Mouse (Mus musculus) MEL (cell line): ENCODE measurements around the gene Imp4. TPM values are rescaled to one million over a fixed set of nuclear protein-coding genes. Genes with fewer than 3 reads are reported as not detected.

Source experiments
- DNase-seq: peaks from one replicate; pipeline ENCODE4 v3.0.0; 2011; ENCODE audit warnings: low read depth, low spot score
- H3K27ac ChIP-seq: 2 replicates; pipeline ENCODE4 v1.5.1; 2012; ENCODE audit warnings: low read depth, mild to moderate bottlenecking, control low read depth, low read length, moderate library complexity; ENCODE audit not compliant: control insufficient read depth
- H3K27me3 ChIP-seq, 2 experiments: fragments of 150-350 bp in 1 of 2; sonication (generic) in 1 of 2; 2 replicates each; pipeline ENCODE4 v1.6.1; 2012; ENCODE audit warnings: low read length in 2 of 2, mild to moderate bottlenecking in 2 of 2, improper control_type of control experiment in 1 of 2, moderate library complexity in 1 of 2; ENCODE audit not compliant: insufficient read depth in 2 of 2, control insufficient read depth in 1 of 2
- H3K36me3 ChIP-seq, 2 experiments: 2 replicates each; pipeline ENCODE4 v1.6.1; 2012 to 2014; ENCODE audit warnings: low read length in 2 of 2, improper control_type of control experiment in 1 of 2, inconsistent platforms in 1 of 2, mild to moderate bottlenecking in 1 of 2; ENCODE audit not compliant: insufficient read depth in 2 of 2, control insufficient read depth in 1 of 2
- H3K4me1 ChIP-seq, 2 experiments: fragments of 150-350 bp in 1 of 2; sonication (generic) in 1 of 2; 2 replicates each; pipeline ENCODE4 v1.6.1; 2012; ENCODE audit warnings: low read length in 2 of 2, improper control_type of control experiment in 1 of 2, mild to moderate bottlenecking in 1 of 2; ENCODE audit not compliant: insufficient read depth in 2 of 2, control insufficient read depth in 1 of 2
- H3K4me3 ChIP-seq, 2 experiments: fragments of 150-350 bp in 1 of 2; sonication (generic) in 1 of 2; 2 replicates each; pipeline ENCODE4 v1.5.1; 2012; ENCODE audit warnings: low read depth in 2 of 2, low read length in 2 of 2, mild to moderate bottlenecking in 2 of 2, moderate library complexity in 2 of 2, control low read depth in 1 of 2, improper control_type of control experiment in 1 of 2; ENCODE audit not compliant: control insufficient read depth in 1 of 2, insufficient read depth in 1 of 2
- H3K79me2 ChIP-seq: 2 replicates; pipeline ENCODE4 v1.6.1; 2012; ENCODE audit warnings: mild to moderate bottlenecking, low read length, moderate library complexity; ENCODE audit not compliant: control insufficient read depth, poor library complexity, insufficient read depth
- H3K9ac ChIP-seq: 2 replicates; pipeline ENCODE4 v1.6.1; 2012; ENCODE audit warnings: low read depth, mild to moderate bottlenecking, control low read depth, low read length, moderate library complexity; ENCODE audit not compliant: control insufficient read depth, poor library complexity, severe bottlenecking
- H3K9me3 ChIP-seq: fragments of 150-350 bp; sonication (generic); replicated peaks from 2 replicates; pipeline ENCODE4 v1.6.1; 2012; ENCODE audit warnings: mild to moderate bottlenecking, low read length, improper control_type of control experiment, moderate library complexity; ENCODE audit not compliant: insufficient read depth
- BHLHE40 ChIP-seq: IDR thresholded peaks from 2 replicates; pipeline ENCODE4 v1.6.1; 2012; ENCODE audit warnings: low read depth, mild to moderate bottlenecking, inconsistent platforms, low read length, improper control_type of control experiment, borderline replicate concordance
- EP300 ChIP-seq, 2 experiments: IDR thresholded peaks; 2 replicates each; pipeline ENCODE4 v1.6.1; 2011; ENCODE audit warnings: improper control_type of control experiment in 2 of 2, low read length in 2 of 2, low read depth in 1 of 2, mild to moderate bottlenecking in 1 of 2
- ETS1 ChIP-seq: IDR thresholded peaks from 2 replicates; pipeline ENCODE4 v1.6.1; 2012; ENCODE audit warnings: low read depth, mild to moderate bottlenecking, inconsistent platforms, low read length, improper control_type of control experiment, moderate library complexity
- GABPA ChIP-seq: IDR thresholded peaks from 2 replicates; pipeline ENCODE4 v1.6.1; 2012; ENCODE audit warnings: low read depth, mild to moderate bottlenecking, inconsistent platforms, low read length, improper control_type of control experiment, moderate library complexity
- JUND ChIP-seq: IDR thresholded peaks from 2 replicates; pipeline ENCODE4 v1.6.1; 2011; ENCODE audit warnings: low read depth, mild to moderate bottlenecking, improper control_type of control experiment, low read length
- MAZ ChIP-seq: IDR thresholded peaks from 2 replicates; pipeline ENCODE4 v1.6.1; 2012; ENCODE audit warnings: low read depth, mild to moderate bottlenecking, inconsistent platforms, low read length, improper control_type of control experiment
- MEF2A ChIP-seq: IDR thresholded peaks from 2 replicates; pipeline ENCODE4 v1.6.1; 2014; ENCODE audit warnings: low read depth, mild to moderate bottlenecking, inconsistent platforms, low read length, improper control_type of control experiment; ENCODE audit not compliant: poor library complexity, insufficient replicate concordance, severe bottlenecking; ENCODE audit errors: extremely low read depth
- MYC ChIP-seq: IDR thresholded peaks from 2 replicates; pipeline ENCODE4 v1.6.1; 2011; ENCODE audit warnings: low read depth, mild to moderate bottlenecking, low read length, improper control_type of control experiment, moderate library complexity
- NELFE ChIP-seq: IDR thresholded peaks from 2 replicates; pipeline ENCODE4 v1.6.1; 2011; ENCODE audit warnings: low read depth, low read length, improper control_type of control experiment
- NRF1 ChIP-seq: IDR thresholded peaks from 2 replicates; pipeline ENCODE4 v1.6.1; 2014; ENCODE audit warnings: low read depth, mild to moderate bottlenecking, inconsistent platforms, low read length, improper control_type of control experiment, moderate library complexity; ENCODE audit not compliant: poor library complexity, insufficient read depth, severe bottlenecking
- POLR2A ChIP-seq, 2 experiments: IDR thresholded peaks; 2 replicates each; pipeline ENCODE4 v1.6.1; 2011 to 2012; ENCODE audit warnings: low read length in 2 of 2, mild to moderate bottlenecking in 2 of 2, control low read depth in 1 of 2, improper control_type of control experiment in 1 of 2, low read depth in 1 of 2, moderate library complexity in 1 of 2; ENCODE audit not compliant: control insufficient read depth in 1 of 2, insufficient read depth in 1 of 2, poor library complexity in 1 of 2
- RAD21 ChIP-seq: IDR thresholded peaks from 2 replicates; pipeline ENCODE4 v1.6.1; 2011; ENCODE audit warnings: mild to moderate bottlenecking, low read depth, low read length, improper control_type of control experiment
- SIN3A ChIP-seq: IDR thresholded peaks from 2 replicates; pipeline ENCODE4 v1.6.1; 2012; ENCODE audit warnings: low read length, improper control_type of control experiment, inconsistent platforms
- TAL1 ChIP-seq: IDR thresholded peaks from 2 replicates; pipeline ENCODE4 v1.6.1; 2012; ENCODE audit warnings: mild to moderate bottlenecking, inconsistent platforms, low read length, moderate library complexity, mixed read lengths
- USF1 ChIP-seq: IDR thresholded peaks from 2 replicates; pipeline ENCODE4 v1.6.1; 2014; ENCODE audit warnings: low read depth, mild to moderate bottlenecking, inconsistent platforms, low read length, improper control_type of control experiment, moderate library complexity
- ZKSCAN1 ChIP-seq: IDR thresholded peaks from 2 replicates; pipeline ENCODE4 v1.6.1; 2012; ENCODE audit warnings: low read depth, mild to moderate bottlenecking, inconsistent platforms, low read length, improper control_type of control experiment, moderate library complexity
- ZNF384 ChIP-seq: IDR thresholded peaks from 2 replicates; pipeline ENCODE4 v1.6.1; 2012; ENCODE audit warnings: low read depth, mild to moderate bottlenecking, inconsistent platforms, low read length, improper control_type of control experiment
- polyA plus RNA-seq, 2 experiments: library from polyadenylated mRNA; stranded (reverse) in 1 of 2; unstranded in 1 of 2; fragments of >175 nt in 1 of 2; fragments of >200 nt in 1 of 2; gene quantifications; 2 replicates each; pipeline versions ENCODE4 v1.2.1 to v1.2.4; 2012; ENCODE audit warnings: low replicate concordance in 2 of 2, low read depth in 1 of 2; ENCODE audit not compliant: insufficient read length in 2 of 2, insufficient read depth in 1 of 2, missing spikeins in 1 of 2
- total RNA-seq: library from RNA; depleted of rRNA; stranded (reverse); fragments of 300-350 nt; gene quantifications from 2 replicates; pipeline ENCODE4 v1.2.3, GENCODE M21; 2012

Gene Imp4
- total and polyA plus RNA-seq, 3 experiments = 57.8 to 204 (median 125) TPM

- TF ChIP-seq NELFE (no peak), EP300 (IDR thresholded peaks at IDR 0.05; ENCODE audit: low read depth in 1 of 2, low read length in 2 of 2) (peak; percentile 42 to 49; a peak in 3 of 4 replicates), GABPA (no peak), ZNF384 (no peak), POLR2A (IDR thresholded peaks at IDR 0.05; ENCODE audit: control insufficient read depth in 1 of 2, insufficient read depth in 1 of 2, low read depth in 1 of 2, low read length in 2 of 2, poor library complexity in 1 of 2) (no peak), NRF1 (no peak), BHLHE40 (no peak), TAL1 (peak; percentile 53)
Measured at GRCm38 (mm10) chr1:34465445-34465844, 25.8 kb downstream of the Imp4 start (continued).

- Histone ChIP-seq H3K27ac (peak overlapping the region; percentile 9; the same call in 1 of the 2 replicates), H3K27me3 (no peaks in the 10 kb centered on the region), H3K4me3 (no peak overlapping the region), H3K79me2 (no peaks in the 10 kb centered on the region; the same call in 1 of the 2 replicates), H3K4me1 (peaks cover 19 to 22% of the 10 kb centered on the region in 2 experiments), H3K36me3 (peaks cover 0 to 15% of the 10 kb centered on the region in 2 experiments; a peak in 2 of 4 replicates), H3K9me3 (no peaks in the 10 kb centered on the region), H3K9ac (no peak overlapping the region)
- peak; percentile 72 for DNase-seq
- TF ChIP-seq ETS1 (0 out of 2 replicates have a peak, but pooled peaks have one; percentile 35), NRF1 (no peak), GABPA (no peak), POLR2A (IDR thresholded peaks at IDR 0.05; ENCODE audit: control insufficient read depth in 1 of 2, insufficient read depth in 1 of 2, low read depth in 1 of 2, low read length in 2 of 2, poor library complexity in 1 of 2) (no peak), EP300 (IDR thresholded peaks at IDR 0.05; ENCODE audit: low read depth in 1 of 2, low read length in 2 of 2) (0 out of 4 replicates have a peak, but pooled peaks of 1 of the 2 experiments have one; percentile 38), MYC (0 out of 2 replicates have a peak, but pooled peaks have one; percentile 39), JUND (no peak), MAZ (no peak), MEF2A (no peak), SIN3A (no peak; the same call in 1 of the 2 replicates), USF1 (no peak)
Measured at GRCm38 (mm10) chr1:34468051-34468450, 28.4 kb downstream of the Imp4 start.

GRCm38 (mm10) chr1:34468500-34468899 is 28.8 kb downstream of the Imp4 start:
- Histone ChIP-seq H3K4me1 (peaks cover 19 to 22% of the 10 kb centered on the region in 2 experiments), H3K9me3 (no peaks in the 10 kb centered on the region), H3K27ac (peak overlapping the region; percentile 3; the same call in 1 of the 2 replicates), H3K36me3 (peaks cover 0 to 15% of the 10 kb centered on the region in 2 experiments; a peak in 2 of 4 replicates), H3K27me3 (no peaks in the 10 kb centered on the region), H3K9ac (no peak overlapping the region), H3K4me3 (no peak overlapping the region), H3K79me2 (no peaks in the 10 kb centered on the region; the same call in 1 of the 2 replicates)
- no peak for DNase-seq
- no peak for TF ChIP-seq RAD21
- no peak for TF ChIP-seq ZKSCAN1
- TF ChIP-seq MYC = no peak
- no peak for TF ChIP-seq NRF1
- no peak for TF ChIP-seq USF1
